Mouse (Mus musculus) MEL (cell line): ENCODE measurements at regions not wholly inside any gene's neighbourhood (a gene's known extent, or its start where the extent isn't known, plus 50 kb on each side); places are given as distances from the start of the nearest gene placed in this dataset.

ENCODE experiments used
- CTCF ChIP-seq, 3 experiments: IDR thresholded peaks in 2 of 3; conservative IDR thresholded peaks in 1 of 3; 2 replicates each; pipeline ENCODE4 v1.5.1; 2011 to 2012; ENCODE audit warnings: low read length in 3 of 3, low read depth in 2 of 3, mild to moderate bottlenecking in 2 of 3, improper control_type of control experiment in 1 of 3, inconsistent platforms in 1 of 3, mixed read lengths in 1 of 3, moderate library complexity in 1 of 3; ENCODE audit not compliant: control insufficient read depth in 1 of 3, insufficient read depth in 1 of 3, poor library complexity in 1 of 3, severe bottlenecking in 1 of 3
- MAX ChIP-seq: IDR thresholded peaks from 2 replicates; pipeline ENCODE4 v1.6.1; 2011; ENCODE audit warnings: low read length, improper control_type of control experiment
- MEF2A ChIP-seq: IDR thresholded peaks from 2 replicates; pipeline ENCODE4 v1.6.1; 2014; ENCODE audit warnings: low read depth, mild to moderate bottlenecking, inconsistent platforms, low read length, improper control_type of control experiment; ENCODE audit not compliant: poor library complexity, insufficient replicate concordance, severe bottlenecking; ENCODE audit errors: extremely low read depth
- POLR2A ChIP-seq, 2 experiments: IDR thresholded peaks; 2 replicates each; pipeline ENCODE4 v1.6.1; 2011 to 2012; ENCODE audit warnings: low read length in 2 of 2, mild to moderate bottlenecking in 2 of 2, control low read depth in 1 of 2, improper control_type of control experiment in 1 of 2, low read depth in 1 of 2, moderate library complexity in 1 of 2; ENCODE audit not compliant: control insufficient read depth in 1 of 2, insufficient read depth in 1 of 2, poor library complexity in 1 of 2

DNA sequence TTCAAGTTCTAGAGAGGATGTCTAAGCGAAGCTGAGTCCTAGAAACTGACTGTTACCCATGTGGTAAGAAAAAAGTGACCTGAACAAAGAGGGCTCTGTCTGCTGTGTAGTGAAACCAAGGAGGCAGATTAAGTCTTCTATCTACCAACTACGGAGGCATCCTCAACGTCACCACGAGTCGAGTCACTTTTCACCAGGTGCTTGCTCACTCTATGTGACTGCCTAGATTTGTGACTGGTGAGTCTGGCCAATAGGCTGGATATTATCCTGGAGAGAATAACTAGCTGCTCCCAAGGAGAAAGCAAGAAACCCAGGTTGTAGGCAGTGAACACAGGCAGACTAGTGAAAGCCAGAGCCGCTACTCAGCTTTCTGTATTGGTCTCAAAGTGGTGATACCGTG lies 191.2 kb downstream of the Cd83 start:
- TF ChIP-seq MEF2A, result no peak
- no peak for TF ChIP-seq CTCF (IDR thresholded peaks at IDR 0.05 in 2 of 3, conservative IDR thresholded peaks at IDR 0.05 in 1 of 3; ENCODE audit: control insufficient read depth in 1 of 3, insufficient read depth in 1 of 3, low read depth in 2 of 3, low read length in 3 of 3, poor library complexity in 1 of 3, severe bottlenecking in 1 of 3)
- TF ChIP-seq POLR2A (IDR thresholded peaks at IDR 0.05; ENCODE audit: control insufficient read depth in 1 of 2, insufficient read depth in 1 of 2, low read depth in 1 of 2, low read length in 2 of 2, poor library complexity in 1 of 2), result no peak
- TF ChIP-seq MAX, result no peak
